Mouse (Mus musculus) liver, embryonic 15.5 days (tissue): ENCODE measurements around the gene Retreg3. TPM values are rescaled to one million over a fixed set of nuclear protein-coding genes. Genes with fewer than 3 reads are reported as not detected.

Experiments
- ATAC-seq: fragments of 200-750 bp; cut with Nextera tagmentation; 2 replicates; pipeline ENCODE4 v1.8.0; 2017; ENCODE audit warnings: moderate number of reproducible peaks, mild to moderate bottlenecking, moderate library complexity; ENCODE audit not compliant: insufficient read depth
- H3K27ac ChIP-seq: fragments of 300-500 bp; sonication (generic); replicated peaks from 2 replicates; pipeline ENCODE4 v1.5.1; 2015; ENCODE audit warnings: mild to moderate bottlenecking, inconsistent platforms
- H3K27me3 ChIP-seq: fragments of 300-500 bp; sonication (generic); 2 replicates; pipeline ENCODE4 v1.6.1; 2015; ENCODE audit warnings: mild to moderate bottlenecking, inconsistent platforms
- H3K36me3 ChIP-seq: fragments of 300-500 bp; sonication (generic); replicated peaks from 2 replicates; pipeline ENCODE4 v1.6.1; 2015; ENCODE audit warnings: moderate library complexity, mild to moderate bottlenecking, inconsistent platforms
- H3K4me1 ChIP-seq: fragments of 300-500 bp; sonication (generic); replicated peaks from 2 replicates; pipeline ENCODE4 v1.6.1; 2015; ENCODE audit warnings: inconsistent platforms
- H3K4me2 ChIP-seq: fragments of 300-500 bp; sonication (generic); 2 replicates; pipeline ENCODE4 v1.6.1; 2015; ENCODE audit warnings: moderate library complexity, mild to moderate bottlenecking, inconsistent platforms
- H3K4me3 ChIP-seq: fragments of 300-500 bp; sonication (generic); replicated peaks from 2 replicates; pipeline ENCODE4 v1.5.1; 2015; ENCODE audit warnings: mild to moderate bottlenecking, inconsistent platforms
- H3K9ac ChIP-seq: fragments of 300-500 bp; sonication (generic); 2 replicates; pipeline ENCODE4 v1.6.1; 2015; ENCODE audit warnings: moderate library complexity, mild to moderate bottlenecking, inconsistent platforms
- H3K9me3 ChIP-seq: fragments of 300-500 bp; sonication (generic); replicated peaks from 2 replicates; pipeline ENCODE4 v1.6.1; 2016; ENCODE audit warnings: inconsistent platforms
- WGBS: fragments of 180-500 bp; shearing (Covaris S2); methylation state at CpG from one replicate; pipeline ENCODE4 v1.1.7; 2015; ENCODE audit warnings: mixed read lengths; ENCODE audit not compliant: insufficient replicate concordance; 5-methylcytosine and 5-hydroxymethylcytosine counted together
- polyA plus RNA-seq: library from polyadenylated mRNA; unstranded; fragments of >200 nt; fragmentation: Nextera tagmentation; extraction: Ambion mirVana; gene quantifications from 2 replicates; pipeline ENCODE4 v1.2.1, GENCODE M21; 2015

The Retreg3 gene
- polyA plus RNA-seq, 1 experiment from 2014 or later: 13.6 TPM

DNA sequence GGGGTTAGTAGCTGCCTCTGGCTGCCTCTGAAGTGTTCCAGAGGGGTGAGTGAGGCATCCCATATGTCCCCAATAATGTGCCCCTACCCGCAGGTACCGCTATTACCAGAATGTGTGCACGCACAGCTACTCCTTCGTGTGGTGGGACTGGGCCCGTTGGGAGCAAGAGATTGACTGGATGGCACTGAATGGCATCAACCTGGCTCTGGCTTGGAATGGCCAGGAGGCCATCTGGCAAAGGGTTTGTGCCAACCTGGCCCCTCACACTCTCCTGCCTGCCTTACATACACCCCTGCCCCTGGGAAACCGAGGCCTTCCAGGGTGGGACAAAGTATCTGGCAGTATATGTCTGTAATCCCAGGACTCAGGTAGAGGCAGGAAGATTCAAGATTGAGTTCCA, 48.7 kb downstream of the Retreg3 start:
- no peaks in the 10 kb centered on the region for H3K9me3 ChIP-seq
- WGBS: 61% methylated on average over 6 of the region's 6 CpGs
- no peak for ATAC-seq
- no peak overlapping the region for H3K27ac ChIP-seq
- no peak overlapping the region for H3K9ac ChIP-seq
- peak overlapping the region; percentile 94 for H3K4me2 ChIP-seq
- H3K27me3 ChIP-seq: peaks cover 66% of the 10 kb centered on the region
- peak overlapping the region; percentile 78; the same call in 1 of the 2 replicates for H3K4me3 ChIP-seq
- H3K4me1 ChIP-seq: peaks cover 30% of the 10 kb centered on the region
- no peaks in the 10 kb centered on the region for H3K36me3 ChIP-seq

DNA sequence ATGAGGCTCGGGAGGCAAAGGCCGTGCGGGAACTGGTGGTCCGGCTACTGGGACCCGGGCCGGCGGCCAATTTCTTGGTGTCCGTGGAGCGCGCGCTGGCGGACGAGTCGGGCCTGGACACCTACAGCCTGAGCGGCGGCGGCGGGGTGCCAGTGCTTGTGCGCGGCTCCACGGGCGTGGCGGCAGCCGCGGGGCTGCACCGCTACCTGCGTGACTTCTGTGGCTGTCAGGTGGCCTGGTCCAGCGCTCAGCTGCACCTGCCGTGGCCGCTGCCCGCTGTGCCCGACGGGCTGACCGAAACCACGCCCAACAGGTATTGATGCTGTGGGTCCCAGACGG, 49.5 kb downstream of the Retreg3 start:
- 0 out of 2 replicates have a peak overlapping the region, but pooled peaks have one; percentile 30 for H3K27ac ChIP-seq

DNA sequence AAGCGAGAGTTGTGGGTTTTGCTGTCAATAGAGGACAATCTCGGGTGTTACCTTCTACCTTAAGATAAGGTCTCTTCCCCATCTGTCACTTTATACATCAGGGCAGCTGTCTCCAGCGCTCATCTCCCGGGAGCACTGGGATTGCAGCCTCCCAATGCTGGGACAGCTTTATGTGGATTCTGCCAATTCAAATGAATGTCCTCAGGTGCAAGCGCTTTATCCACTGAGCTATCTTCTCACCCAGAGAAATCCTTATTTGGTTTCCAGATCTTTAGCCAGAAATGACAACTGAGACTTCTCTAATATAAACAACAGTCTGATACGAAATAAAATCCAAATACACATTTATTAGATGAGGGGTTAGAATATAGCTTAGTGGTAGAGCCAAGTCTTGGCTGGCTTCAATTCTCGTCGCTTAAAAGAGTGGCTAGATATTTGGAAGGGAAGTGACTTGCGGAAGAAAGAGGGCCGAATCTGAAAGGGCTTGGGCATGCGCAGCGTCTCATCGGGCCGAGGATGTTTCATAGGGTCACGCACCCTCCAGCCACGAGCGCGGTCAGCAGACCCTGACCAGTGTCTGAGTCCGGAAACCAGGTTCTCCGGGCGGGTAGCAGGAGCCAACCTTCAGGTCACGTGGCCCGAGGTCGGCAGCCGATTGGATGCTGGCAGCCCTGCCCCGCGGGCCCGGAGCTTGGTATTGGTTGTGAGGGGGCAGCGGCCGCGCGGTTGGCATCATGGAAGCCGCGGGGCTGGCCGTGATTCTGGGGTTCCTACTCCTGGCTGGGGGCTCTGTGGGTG, 50.1 kb downstream of the Retreg3 start, which contains the start of gene Naglu:
Naglu (plus strand) TSS at position 622 of the 798 bp plus-strand sequence.
- peak within 1 kb of the TSS; percentile 78 for H3K4me3 ChIP-seq
- peaks cover 44% of the 10 kb centered on the region for H3K4me1 ChIP-seq
- ATAC-seq: peak; percentile 82
- H3K27ac ChIP-seq: 0 out of 2 replicates have a peak within 1 kb of the TSS, but pooled peaks have one; percentile 30
- H3K36me3 ChIP-seq: peaks cover 1% of the 10 kb centered on the region; the same call in 1 of the 2 replicates
- H3K9ac ChIP-seq: peak within 1 kb of the TSS; percentile 65
- peaks cover 58% of the 10 kb centered on the region for H3K27me3 ChIP-seq
- H3K4me2 ChIP-seq: peak within 1 kb of the TSS; percentile 94
- no peaks in the 10 kb centered on the region for H3K9me3 ChIP-seq
- WGBS: 2% methylated on average over 35 of the region's 35 CpGs

More for the DNA sequence above, 49.5 kb downstream of the Retreg3 start:
- ATAC-seq: peak; percentile 63
- Histone ChIP-seq H3K4me1 (peaks cover 38% of the 10 kb centered on the region), H3K4me3 (peak overlapping the region; percentile 78), H3K9ac (peak overlapping the region; percentile 65), H3K27me3 (peaks cover 63% of the 10 kb centered on the region), H3K9me3 (no peaks in the 10 kb centered on the region), H3K4me2 (peak overlapping the region; percentile 94), H3K36me3 (no peaks in the 10 kb centered on the region; the same call in 1 of the 2 replicates)
- WGBS: under 1% methylated on average over 36 of the region's 36 CpGs

DNA sequence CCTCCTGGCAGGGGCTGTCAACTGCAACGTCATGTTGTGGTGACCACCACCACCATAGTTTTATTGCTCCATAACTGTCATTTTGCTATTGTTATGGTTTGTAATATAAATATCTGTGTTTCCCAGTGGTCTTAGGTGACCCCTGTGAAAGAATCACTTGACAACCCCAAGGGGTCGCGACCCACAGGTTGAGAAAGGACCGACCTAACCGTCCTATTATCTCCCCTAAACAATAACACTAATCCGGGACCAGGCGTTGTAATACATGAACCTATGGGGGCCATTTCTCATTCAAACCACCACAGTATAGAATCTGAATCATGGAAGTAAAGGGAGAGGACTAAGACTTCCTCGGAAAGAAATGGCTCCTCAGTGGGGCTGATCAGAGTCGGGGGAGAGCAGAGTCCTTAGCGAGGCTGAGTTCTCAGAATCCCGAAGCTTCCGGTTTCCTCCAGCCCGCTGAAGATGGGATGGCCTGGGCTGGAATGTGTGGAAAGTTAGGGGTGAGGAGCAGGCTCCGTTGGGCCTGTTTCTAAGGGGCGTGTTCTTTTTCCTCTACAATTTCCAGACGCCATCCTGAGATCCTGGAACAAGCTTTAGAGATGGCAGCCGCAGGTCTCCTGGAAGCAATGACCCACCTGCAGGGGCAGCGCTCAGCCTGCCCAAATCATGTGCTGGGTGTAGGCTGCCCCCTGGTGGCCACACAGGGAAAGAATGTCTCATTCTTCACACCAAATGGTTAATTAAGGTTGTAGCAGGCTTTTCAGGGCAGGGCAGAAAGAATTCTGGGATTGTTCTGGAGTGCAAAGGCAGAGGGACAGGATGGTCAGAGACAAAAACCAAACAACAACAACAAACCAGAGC, 52.9 kb downstream of the Retreg3 start:
- Histone ChIP-seq H3K4me3 (peak overlapping the region; percentile 46), H3K27ac (peak overlapping the region; percentile 100), H3K4me1 (peaks cover 72% of the 10 kb centered on the region), H3K36me3 (peaks cover 24% of the 10 kb centered on the region), H3K9ac (peak overlapping the region; percentile 45), H3K4me2 (peak overlapping the region; percentile 73), H3K9me3 (no peaks in the 10 kb centered on the region), H3K27me3 (peaks cover 35% of the 10 kb centered on the region)
- ATAC-seq: no peak
- WGBS: 16% methylated on average over 18 of the region's 18 CpGs

DNA sequence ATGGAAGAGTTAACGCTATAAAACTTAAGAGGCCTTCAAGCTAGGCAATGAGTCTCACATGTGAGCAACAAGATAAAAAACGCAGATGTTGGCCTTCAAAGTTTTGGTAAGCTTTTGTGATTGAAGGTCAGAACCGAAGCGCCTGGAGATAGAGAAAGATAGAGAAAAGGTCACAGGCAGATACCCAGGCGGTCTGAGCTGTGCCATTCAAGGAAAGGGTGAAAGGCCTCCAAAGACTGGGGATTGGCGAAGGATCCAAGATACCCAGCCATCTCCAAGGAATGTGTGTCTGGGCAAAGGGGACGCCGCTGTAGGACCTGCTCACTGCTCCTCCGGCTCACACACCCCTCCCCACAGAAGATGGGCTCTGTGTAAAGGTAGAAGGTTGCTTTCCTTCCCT, 54.7 kb downstream of the Retreg3 start:
- peaks cover 41% of the 10 kb centered on the region for H3K36me3 ChIP-seq
- H3K9ac ChIP-seq: no peak overlapping the region
- H3K27me3 ChIP-seq: peaks cover 17% of the 10 kb centered on the region
- no peak overlapping the region for H3K4me3 ChIP-seq
- no peak overlapping the region for H3K4me2 ChIP-seq
- peak overlapping the region; percentile 100 for H3K27ac ChIP-seq
- ATAC-seq: no peak
- H3K4me1 ChIP-seq: peaks cover 73% of the 10 kb centered on the region
- WGBS: 58% methylated on average over 9 of the region's 9 CpGs
- H3K9me3 ChIP-seq: no peaks in the 10 kb centered on the region

DNA sequence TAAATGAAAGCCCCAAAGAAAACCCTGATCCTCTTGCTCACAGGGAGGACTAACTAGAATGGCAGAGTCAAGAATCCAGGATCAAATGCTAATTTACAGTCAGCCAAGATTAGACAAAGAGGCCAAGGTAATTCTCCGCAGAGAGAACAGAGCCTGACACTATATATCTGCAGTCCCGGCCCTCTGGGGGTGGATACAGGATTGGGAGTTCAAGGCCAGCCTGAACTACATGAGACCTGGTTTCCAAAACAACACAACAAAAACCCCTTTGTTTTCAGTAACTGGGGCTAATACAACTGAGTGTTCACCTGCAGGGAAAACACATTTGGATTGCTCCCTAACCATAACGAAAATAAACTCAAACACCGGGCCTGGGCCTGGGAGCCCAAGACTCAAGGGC, 55.2 kb downstream of the Retreg3 start:
- no peak for ATAC-seq
- Histone ChIP-seq H3K4me1 (peaks cover 73% of the 10 kb centered on the region), H3K9ac (peak overlapping the region; percentile 59), H3K4me3 (peak overlapping the region; percentile 32; the same call in 1 of the 2 replicates), H3K27ac (peak overlapping the region; percentile 100), H3K9me3 (no peaks in the 10 kb centered on the region), H3K27me3 (peaks cover 16% of the 10 kb centered on the region), H3K36me3 (peaks cover 46% of the 10 kb centered on the region), H3K4me2 (peak overlapping the region; percentile 69)
- WGBS: 68% methylated on average over 4 of the region's 4 CpGs

DNA sequence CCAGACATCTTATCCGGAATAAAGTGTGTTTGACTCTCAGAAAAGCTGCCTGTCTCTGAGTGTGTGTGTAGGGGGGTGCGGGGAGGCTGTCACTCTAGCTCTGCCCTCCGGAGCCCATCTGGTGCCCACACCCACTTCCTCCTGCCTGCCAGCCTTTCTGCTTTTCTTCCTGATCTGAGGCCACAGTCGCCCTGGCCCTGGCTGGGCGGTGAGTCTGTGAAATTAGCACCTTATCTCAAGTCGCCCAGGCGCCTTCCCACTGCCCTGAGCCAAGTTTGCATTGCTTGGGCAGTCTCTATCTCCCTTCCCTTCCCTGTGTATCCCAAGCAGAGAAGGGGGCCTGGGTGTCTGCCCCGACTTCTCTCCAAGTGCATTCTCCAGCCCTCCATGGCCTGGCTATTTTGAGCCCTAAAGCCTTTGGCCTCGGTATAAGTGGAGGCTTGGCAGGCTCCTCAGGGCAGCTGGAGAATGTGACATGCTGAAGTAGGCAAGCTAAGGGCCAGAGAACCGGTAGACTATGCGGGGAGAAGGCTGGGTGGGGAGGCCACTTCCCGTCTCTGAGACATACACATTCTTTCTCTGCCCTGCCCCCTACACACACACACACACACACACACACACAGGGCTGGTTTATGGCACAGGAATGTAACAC, 55.9 kb downstream of the Retreg3 start:
- Histone ChIP-seq H3K9me3 (no peaks in the 10 kb centered on the region), H3K4me2 (peak overlapping the region; percentile 69), H3K27me3 (peaks cover 11% of the 10 kb centered on the region), H3K9ac (peak overlapping the region; percentile 59), H3K27ac (peak overlapping the region; percentile 100), H3K4me1 (peaks cover 68% of the 10 kb centered on the region), H3K36me3 (peaks cover 53% of the 10 kb centered on the region), H3K4me3 (peak overlapping the region; percentile 32)
- ATAC-seq: peak; percentile 98
- WGBS: 1% methylated on average over 12 of the region's 12 CpGs

DNA sequence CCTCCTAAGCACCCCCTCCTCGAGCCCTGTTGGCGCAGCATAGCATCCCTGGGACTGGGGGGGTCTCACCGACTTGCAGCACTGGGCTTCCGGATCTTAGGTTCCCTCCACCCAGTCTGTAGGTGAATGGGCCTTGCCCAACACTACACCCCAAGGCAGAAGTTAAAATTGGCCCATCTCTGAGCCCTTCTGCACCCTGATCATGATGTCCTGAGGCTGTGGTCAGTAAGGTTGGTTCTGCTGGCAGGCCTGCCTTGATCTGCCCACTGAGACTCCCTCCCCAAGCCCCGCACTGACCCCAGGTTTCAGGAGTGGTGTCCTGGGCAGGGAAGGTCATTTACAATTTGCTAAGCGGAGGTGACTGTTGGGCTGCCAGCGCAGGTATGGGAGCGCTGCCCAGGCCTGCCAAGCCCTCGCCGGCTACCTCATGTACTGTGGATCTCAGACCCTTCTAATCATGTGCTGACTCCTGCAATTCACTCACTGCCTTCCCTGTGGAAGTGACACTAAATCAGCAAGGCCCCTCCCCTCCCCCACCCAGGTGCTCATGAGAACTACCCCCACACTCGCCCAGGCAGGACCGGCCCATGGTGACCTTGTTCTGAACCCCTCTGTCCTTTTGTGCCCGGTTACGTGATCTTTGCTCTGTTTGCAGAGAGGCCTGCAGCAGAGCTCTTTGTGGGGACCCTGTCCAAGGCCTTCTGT, 56.6 kb downstream of the Retreg3 start:
- WGBS: 54% methylated on average over 14 of the region's 14 CpGs

DNA sequence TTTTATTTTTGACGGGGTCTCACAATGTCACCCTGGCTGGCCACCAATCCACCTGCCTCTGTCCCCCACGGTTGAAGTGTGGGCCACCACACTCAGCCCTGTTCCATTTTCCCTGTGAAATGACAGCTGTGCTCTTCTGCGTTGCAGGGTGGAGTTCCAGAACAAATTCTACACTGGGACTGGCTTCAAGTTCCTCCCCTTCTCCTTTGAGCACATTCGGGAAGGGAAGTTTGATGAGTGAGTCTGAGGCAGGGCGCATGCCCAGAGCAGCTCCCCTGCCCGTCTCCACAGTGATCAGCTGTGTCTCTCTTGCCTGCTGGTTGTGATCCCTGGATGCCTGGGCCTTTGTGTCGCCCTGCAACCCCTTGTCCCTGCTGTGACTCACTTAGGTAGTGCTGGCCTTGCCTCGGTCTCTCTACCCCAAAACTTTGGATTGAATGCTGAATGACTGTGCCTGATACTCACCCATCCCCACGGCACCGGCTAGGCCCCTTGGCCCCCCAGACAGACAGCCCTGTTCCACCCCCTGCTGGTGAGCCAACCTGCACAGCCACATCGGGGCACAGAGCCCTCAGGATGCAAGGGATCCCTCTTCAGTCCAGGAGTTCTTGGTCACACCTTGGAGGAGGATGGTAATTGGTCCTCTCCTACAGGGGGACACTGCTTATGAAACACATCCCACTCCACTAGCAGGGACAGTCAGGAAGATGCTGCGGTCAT, 57.4 kb downstream of the Retreg3 start:
- Histone ChIP-seq H3K9ac (peak overlapping the region; percentile 10; the same call in 1 of the 2 replicates), H3K9me3 (no peaks in the 10 kb centered on the region), H3K4me2 (peak overlapping the region; percentile 69), H3K27me3 (no peaks in the 10 kb centered on the region), H3K27ac (peak overlapping the region; percentile 100), H3K4me1 (peaks cover 79% of the 10 kb centered on the region), H3K36me3 (peaks cover 68% of the 10 kb centered on the region), H3K4me3 (no peak overlapping the region)
- no peak for ATAC-seq
- WGBS: 68% methylated on average over 12 of the region's 12 CpGs

More for the DNA sequence above, 56.6 kb downstream of the Retreg3 start:
- H3K9ac ChIP-seq: peak overlapping the region; percentile 59
- H3K27me3 ChIP-seq: peaks cover 6% of the 10 kb centered on the region
- no peak; the same call in 1 of the 2 replicates for ATAC-seq
- peak overlapping the region; percentile 32 for H3K4me3 ChIP-seq
- peak overlapping the region; percentile 69 for H3K4me2 ChIP-seq
- peaks cover 75% of the 10 kb centered on the region for H3K4me1 ChIP-seq
- no peaks in the 10 kb centered on the region for H3K9me3 ChIP-seq
- peaks cover 60% of the 10 kb centered on the region for H3K36me3 ChIP-seq
- H3K27ac ChIP-seq: peak overlapping the region; percentile 100

DNA sequence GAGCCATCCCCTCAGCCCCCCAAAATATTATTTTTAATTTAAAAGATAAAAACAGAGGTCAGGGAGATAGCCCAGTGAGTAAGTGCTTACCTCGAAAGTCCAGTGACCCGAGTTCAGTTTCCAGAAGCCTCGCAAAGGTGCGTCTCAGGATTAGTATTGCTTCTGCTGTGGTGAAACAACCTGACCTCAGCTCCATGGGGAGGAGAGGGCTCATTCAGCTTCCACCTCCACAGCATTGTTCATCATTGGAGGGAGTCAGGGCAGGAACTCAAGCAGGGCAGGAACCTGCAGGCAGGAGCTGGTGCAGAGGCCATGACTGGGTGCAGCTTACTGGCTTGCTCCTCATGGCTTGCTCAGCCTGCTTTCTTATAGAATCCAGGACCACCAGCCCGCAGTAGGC, 58.6 kb downstream of the Retreg3 start:
- Histone ChIP-seq H3K36me3 (peaks cover 80% of the 10 kb centered on the region), H3K27ac (peak overlapping the region; percentile 100), H3K4me2 (no peak overlapping the region), H3K4me3 (no peak overlapping the region), H3K27me3 (no peaks in the 10 kb centered on the region), H3K4me1 (peaks cover 82% of the 10 kb centered on the region), H3K9me3 (no peaks in the 10 kb centered on the region), H3K9ac (no peak overlapping the region)
- no peak for ATAC-seq
- 86% methylated on average over 5 of the region's 5 CpGs for WGBS
